Comparison of ENCODE assay signal across 22 mouse cellular contexts in genomic region chr3:49748054-49748453, GRCm38 (mm10). TPM values are rescaled to one million over a fixed set of nuclear protein-coding genes. Genes with fewer than 3 reads are reported as not detected.
DNase-seq lines count a peak whose midpoint lies in the region; ATAC-seq and TF ChIP-seq lines count a peak whose summit lies in the region.
"Had no signal": no experiment of that assay in that cellular context is flagged by ENCODE, and none has a peak within 500 bp of the region (broad histone marks: within the 10 kb centered on the region; RNA-seq: fewer than 3 reads in every experiment).

No protein-coding gene starts in this region.

- no peak overlapping the region for H3K4me3 ChIP-seq in limb, embryonic 11.5 days (ENCODE audit: low read depth, low read length)
- H3K4me3 ChIP-seq in limb, embryonic 10.5 days, result no peak overlapping the region
- no peak overlapping the region for H3K4me3 ChIP-seq in midbrain, embryonic 11.5 days (ENCODE audit: low read depth, low read length)
- no peak overlapping the region for H3K4me3 ChIP-seq in midbrain, postnatal 0 days (ENCODE audit: low read depth, low read length)

- no peak overlapping the region for H3K4me2 ChIP-seq in limb, embryonic 11.5 days (ENCODE audit: low read depth, severe bottlenecking)
- no peak overlapping the region for H3K4me2 ChIP-seq in midbrain, embryonic 11.5 days
- no peak overlapping the region for H3K4me2 ChIP-seq in midbrain, postnatal 0 days (ENCODE audit: low read depth, low read length, poor library complexity, severe bottlenecking)

- DNase-seq in heart, adult 11 months, result peak; percentile 75
- DNase-seq in heart, adult 8-10 months (ENCODE audit: low spot score), result no peak
- DNase-seq in limb, embryonic 11.5 days (ENCODE audit: low spot score), result peak; percentile 18
- no peak for DNase-seq in limb, embryonic 10.5 days (ENCODE audit: low spot score)
- DNase-seq in midbrain, embryonic 11.5 days (ENCODE audit: low spot score, missing footprints), result peak; percentile 76
- no peak for DNase-seq in midbrain, postnatal 0 days (ENCODE audit: low spot score)
- DNase-seq: adrenal gland, adult 2 months; adrenal gland, adult 8-10 months; adrenal gland, postnatal 10 days; adrenal gland, postnatal 14 days; adrenal gland, postnatal 25 days; adrenal gland, postnatal 36 days; B cell, adult 2 months; cerebellum, adult 11 months; cerebellum, adult 11-12 months; cerebellum, adult 18-20 months had no signal

- H3K9ac ChIP-seq in limb, embryonic 11.5 days (ENCODE audit: low read length), result no peak overlapping the region
- no peak overlapping the region for H3K9ac ChIP-seq in midbrain, embryonic 11.5 days (ENCODE audit: low read length)
- H3K9ac ChIP-seq in midbrain, postnatal 0 days (replicated peaks; ENCODE audit: low read length, poor library complexity, severe bottlenecking), result no peak overlapping the region

- WGBS in limb, embryonic 11.5 days, result 86% methylated on average over 1 of the region's 1 CpGs
- 100% methylated on average over 1 of the region's 1 CpGs for WGBS in limb, embryonic 10.5 days
- 93% methylated on average over 1 of the region's 1 CpGs for whole genome bisulfite sequencing in midbrain, embryonic 11.5 days
- WGBS in midbrain, postnatal 0 days, result 97% methylated on average over 1 of the region's 1 CpGs

- no peak for ATAC-seq in limb, embryonic 11.5 days (ENCODE audit: insufficient number of reproducible peaks, low FRiP score, low TSS enrichment, low read depth)
- no peak for ATAC-seq in midbrain, embryonic 11.5 days (ENCODE audit: low FRiP score)
- ATAC-seq in midbrain, postnatal 0 days (ENCODE audit: low FRiP score), result no peak
- ATAC-seq: activated CD4-positive, CD25-positive, alpha-beta regulatory T cell, adult 4 months; CD4-positive, CD25-positive, alpha-beta regulatory T cell, adult 4 months; Patski had no signal

- no peaks in the 10 kb centered on the region for H3K9me3 ChIP-seq in limb, embryonic 11.5 days (ENCODE audit: control insufficient read depth, low read length)
- H3K9me3 ChIP-seq in limb, embryonic 10.5 days (replicated peaks), result 0 out of 2 replicates have a peak, but pooled peaks cover 2% of the 10 kb centered on the region
- H3K9me3 ChIP-seq in midbrain, embryonic 11.5 days (ENCODE audit: control insufficient read depth, low read length), result no peaks in the 10 kb centered on the region
- H3K9me3 ChIP-seq in midbrain, postnatal 0 days (ENCODE audit: low read length), result no peaks in the 10 kb centered on the region

- peaks cover 26% of the 10 kb centered on the region for H3K36me3 ChIP-seq in limb, embryonic 11.5 days (ENCODE audit: control insufficient read depth, insufficient read depth, low read length)
- H3K36me3 ChIP-seq in limb, embryonic 10.5 days, result peaks cover 100% of the 10 kb centered on the region
- peaks cover 43% of the 10 kb centered on the region for H3K36me3 ChIP-seq in midbrain, embryonic 11.5 days (ENCODE audit: control insufficient read depth, insufficient read depth, low read length)
- peaks cover 9% of the 10 kb centered on the region for H3K36me3 ChIP-seq in midbrain, postnatal 0 days (ENCODE audit: insufficient read depth, low read length)
- H3K36me3 ChIP-seq: G1E had no signal

- peaks cover 3% of the 10 kb centered on the region for H3K4me1 ChIP-seq in limb, embryonic 11.5 days (ENCODE audit: control insufficient read depth, insufficient read depth, low read length)
- peaks cover 37% of the 10 kb centered on the region for H3K4me1 ChIP-seq in limb, embryonic 10.5 days
- H3K4me1 ChIP-seq in midbrain, embryonic 11.5 days (ENCODE audit: control insufficient read depth, insufficient read depth, low read length), result peaks cover 23% of the 10 kb centered on the region
- H3K4me1 ChIP-seq in midbrain, postnatal 0 days (ENCODE audit: insufficient read depth, low read length), result peaks cover 8% of the 10 kb centered on the region; the same call in 1 of the 2 replicates

- no peak overlapping the region for H3K27ac ChIP-seq in limb, embryonic 11.5 days (replicated peaks; ENCODE audit: low read depth, low read length)
- no peak overlapping the region for H3K27ac ChIP-seq in limb, embryonic 10.5 days
- H3K27ac ChIP-seq in midbrain, embryonic 11.5 days (ENCODE audit: low read depth, low read length), result no peak overlapping the region
- no peak overlapping the region for H3K27ac ChIP-seq in midbrain, postnatal 0 days (ENCODE audit: low read depth, low read length)

- no peak for TF ChIP-seq CTCF in midbrain, postnatal 0 days (IDR thresholded peaks at IDR 0.05)

- no peaks in the 10 kb centered on the region for H3K27me3 ChIP-seq in limb, embryonic 11.5 days (ENCODE audit: control insufficient read depth, insufficient read depth, low read length)
- no peaks in the 10 kb centered on the region for H3K27me3 ChIP-seq in limb, embryonic 10.5 days (ENCODE audit: low read depth, poor library complexity, severe bottlenecking)
- H3K27me3 ChIP-seq in midbrain, embryonic 11.5 days (ENCODE audit: control insufficient read depth, insufficient read depth, low read length), result no peaks in the 10 kb centered on the region
- no peaks in the 10 kb centered on the region for H3K27me3 ChIP-seq in midbrain, postnatal 0 days (ENCODE audit: insufficient read depth, low read length)
- H3K27me3 ChIP-seq: CH12.LX, Patski had no signal

RNA-seq across cellular contexts. Expression of gene Pcdh18, which starts 9.1 kb away (rescaled TPM):
- 1 to 10 TPM; 2.6 to 5.4 (median 3.5) TPM for total RNA-seq in heart, adult 8-10 months (2022)
- polyA plus RNA-seq in limb, embryonic 11.5 days (2014; fragmentation: Nextera tagmentation; extraction: Ambion mirVana), result 130 and 152 TPM in 2 replicates
- polyA plus RNA-seq in limb, embryonic 10.5 days (2016; fragmentation: Nextera tagmentation; extraction: Ambion mirVana), result 82.3 and 114 TPM in 2 replicates
- polyA plus RNA-seq in midbrain, embryonic 11.5 days (2014; fragmentation: Nextera tagmentation; extraction: Ambion mirVana), result 85.0 and 87.9 TPM in 2 replicates
- 68.7 and 69.7 TPM in 2 replicates for total RNA-seq in midbrain, postnatal 0 days (2014; rRNA removed)
- 26.0 and 27.6 TPM in 2 replicates for polyA plus RNA-seq in midbrain, postnatal 0 days (2015; fragmentation: Nextera tagmentation; extraction: Ambion mirVana)
- total RNA-seq: CH12.LX, MEL had no signal
- polyA plus RNA-seq: activated CD4-positive, CD25-positive, alpha-beta regulatory T cell, adult 4 months; CD4-positive, CD25-positive, alpha-beta regulatory T cell, adult 4 months; G1E had no signal

Comparison
In these comparisons a context has a peak if more than half of its experiments do, and no peak if none do; other contexts are left out.
1. DNase-seq: peak in heart, adult 11 months (single experiment), limb, embryonic 11.5 days (single experiment) and midbrain, embryonic 11.5 days (single experiment); none in heart, adult 8-10 months (single experiment), limb, embryonic 10.5 days (single experiment) and midbrain, postnatal 0 days (single experiment).